Mouse (Mus musculus) hindbrain, postnatal 0 days (tissue): ENCODE measurements at regions not wholly inside any gene's neighbourhood (a gene's known extent, or its start where the extent isn't known, plus 50 kb on each side); places are given as distances from the start of the nearest gene placed in this dataset.

ENCODE experiments used
- ATAC-seq: fragments of 200-750 bp; cut with Nextera tagmentation; 2 replicates; pipeline ENCODE4 v1.8.0; 2017; ENCODE audit warnings: mild to moderate bottlenecking, moderate TSS enrichment, moderate library complexity
- DNase-seq: peaks from one replicate; pipeline ENCODE4 v3.0.0-alpha.2; 2015; ENCODE audit warnings: low spot score
- H3K27ac ChIP-seq: fragments of 300-500 bp; sonication (generic); 2 replicates; pipeline ENCODE4 v1.5.1; 2014; ENCODE audit warnings: mild to moderate bottlenecking
- H3K27me3 ChIP-seq: fragments of 300-500 bp; sonication (generic); 2 replicates; pipeline ENCODE4 v1.6.1; 2014; ENCODE audit warnings: low read length, mixed read lengths; ENCODE audit not compliant: insufficient read depth
- H3K36me3 ChIP-seq: fragments of 300-500 bp; sonication (generic); 2 replicates; pipeline ENCODE4 v1.6.1; 2014; ENCODE audit warnings: low read length, mixed read lengths; ENCODE audit not compliant: insufficient read depth
- H3K4me1 ChIP-seq: fragments of 300-500 bp; sonication (generic); 2 replicates; pipeline ENCODE4 v1.6.1; 2014; ENCODE audit warnings: antibody characterized with exemption, low read length, mixed read lengths; ENCODE audit not compliant: insufficient read depth
- H3K4me2 ChIP-seq: fragments of 300-500 bp; sonication (generic); 2 replicates; pipeline ENCODE4 v1.6.1; 2014; ENCODE audit warnings: low read depth, mild to moderate bottlenecking, low read length, moderate library complexity, mixed read lengths
- H3K4me3 ChIP-seq: fragments of 300-500 bp; sonication (generic); 2 replicates; pipeline ENCODE4 v1.5.1; 2014; ENCODE audit warnings: low read length
- H3K9ac ChIP-seq: fragments of 300-500 bp; sonication (generic); replicated peaks from 2 replicates; pipeline ENCODE4 v1.6.1; 2014; ENCODE audit warnings: mild to moderate bottlenecking, low read length, moderate library complexity, mixed read lengths
- H3K9me3 ChIP-seq: fragments of 300-500 bp; sonication (generic); 2 replicates; pipeline ENCODE4 v1.6.1; 2016; ENCODE audit warnings: low read length, mixed read lengths
- CTCF ChIP-seq: IDR thresholded peaks from 2 replicates; pipeline ENCODE4 v1.5.1; 2016; ENCODE audit warnings: antibody characterized with exemption, control low read depth, low read depth
- WGBS: fragments of 180-500 bp; shearing (Covaris S2); extraction: QIAGEN DNeasy Blood & Tissue Kit; methylation state at CpG from one replicate; pipeline ENCODE4 v1.1.7; 2014; 5-methylcytosine and 5-hydroxymethylcytosine counted together

- Histone ChIP-seq H3K9ac (no peak overlapping the region), H3K27ac (no peak overlapping the region), H3K9me3 (0 out of 2 replicates have a peak, but pooled peaks cover 1% of the 10 kb centered on the region), H3K4me3 (no peak overlapping the region), H3K4me2 (no peak overlapping the region), H3K4me1 (peaks cover 10% of the 10 kb centered on the region; the same call in 1 of the 2 replicates), H3K36me3 (no peaks in the 10 kb centered on the region), H3K27me3 (peaks cover 10% of the 10 kb centered on the region)
- DNase-seq: no peak
- no peak for ATAC-seq
- WGBS: 42% methylated on average over 5 of the region's 5 CpGs
- no peak for TF ChIP-seq CTCF
These were observed 120.4 kb upstream of the 4931429L15Rik start for GRCm38 (mm10) chr9:46440226-46440625.

GRCm38 (mm10) chr9:46434700-46435099, 114.9 kb upstream of the 4931429L15Rik start:
- H3K4me3 ChIP-seq: no peak overlapping the region
- DNase-seq (peak; percentile 32), ATAC-seq (no peak)
- TF ChIP-seq CTCF: no peak
- no peak overlapping the region for H3K27ac ChIP-seq
- 0 out of 2 replicates have a peak, but pooled peaks cover 3% of the 10 kb centered on the region for H3K9me3 ChIP-seq
- no peak overlapping the region for H3K4me2 ChIP-seq
- no peaks in the 10 kb centered on the region for H3K36me3 ChIP-seq
- no peaks in the 10 kb centered on the region for H3K4me1 ChIP-seq
- no peaks in the 10 kb centered on the region; the same call in 1 of the 2 replicates for H3K27me3 ChIP-seq
- no peak overlapping the region for H3K9ac ChIP-seq
- 59% methylated on average over 3 of the region's 3 CpGs for WGBS

DNA sequence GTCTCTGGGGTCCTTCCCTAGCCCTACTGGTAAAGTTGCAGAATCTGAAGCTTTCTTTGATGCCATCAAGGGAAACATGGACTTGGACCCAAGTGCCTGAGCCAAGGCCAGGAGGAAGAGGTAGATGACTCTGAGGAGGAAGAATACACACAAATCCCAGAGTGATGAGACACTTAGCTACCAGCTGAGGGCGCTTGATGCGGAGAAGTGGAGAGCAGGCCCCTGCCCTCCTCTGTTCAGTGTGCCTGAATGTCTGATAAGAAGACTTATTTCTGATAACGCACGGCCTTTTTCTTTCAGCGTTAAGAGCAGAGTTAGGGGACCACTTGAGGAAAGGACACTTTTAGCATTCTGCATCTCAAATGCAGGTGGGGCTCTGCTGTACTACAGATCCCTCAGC, 113.9 kb upstream of the 4931429L15Rik start:
- 83% methylated on average over 5 of the region's 5 CpGs for WGBS
- DNase-seq (no peak), ATAC-seq (no peak)
- TF ChIP-seq CTCF: peak; percentile 35
- H3K9me3 ChIP-seq: 0 out of 2 replicates have a peak, but pooled peaks cover 3% of the 10 kb centered on the region
- no peak overlapping the region for H3K27ac ChIP-seq
- no peaks in the 10 kb centered on the region for H3K36me3 ChIP-seq
- no peak overlapping the region for H3K4me2 ChIP-seq
- H3K4me3 ChIP-seq: no peak overlapping the region
- no peaks in the 10 kb centered on the region for H3K4me1 ChIP-seq
- H3K27me3 ChIP-seq: no peaks in the 10 kb centered on the region; the same call in 1 of the 2 replicates
- H3K9ac ChIP-seq: no peak overlapping the region

GRCm38 (mm10) chr9:46431053-46431452, 111.3 kb upstream of the 4931429L15Rik start:
- H3K9me3 ChIP-seq: 0 out of 2 replicates have a peak, but pooled peaks cover 3% of the 10 kb centered on the region
- no peaks in the 10 kb centered on the region for H3K4me1 ChIP-seq
- no peaks in the 10 kb centered on the region; the same call in 1 of the 2 replicates for H3K27me3 ChIP-seq
- no peak for ATAC-seq
- no peak overlapping the region for H3K9ac ChIP-seq
- DNase-seq: no peak
- no peak overlapping the region for H3K27ac ChIP-seq
- no peak overlapping the region for H3K4me2 ChIP-seq
- H3K4me3 ChIP-seq: no peak overlapping the region
- no peak for TF ChIP-seq CTCF
- 66% methylated on average over 13 of the region's 13 CpGs for WGBS
- no peaks in the 10 kb centered on the region for H3K36me3 ChIP-seq

DNA sequence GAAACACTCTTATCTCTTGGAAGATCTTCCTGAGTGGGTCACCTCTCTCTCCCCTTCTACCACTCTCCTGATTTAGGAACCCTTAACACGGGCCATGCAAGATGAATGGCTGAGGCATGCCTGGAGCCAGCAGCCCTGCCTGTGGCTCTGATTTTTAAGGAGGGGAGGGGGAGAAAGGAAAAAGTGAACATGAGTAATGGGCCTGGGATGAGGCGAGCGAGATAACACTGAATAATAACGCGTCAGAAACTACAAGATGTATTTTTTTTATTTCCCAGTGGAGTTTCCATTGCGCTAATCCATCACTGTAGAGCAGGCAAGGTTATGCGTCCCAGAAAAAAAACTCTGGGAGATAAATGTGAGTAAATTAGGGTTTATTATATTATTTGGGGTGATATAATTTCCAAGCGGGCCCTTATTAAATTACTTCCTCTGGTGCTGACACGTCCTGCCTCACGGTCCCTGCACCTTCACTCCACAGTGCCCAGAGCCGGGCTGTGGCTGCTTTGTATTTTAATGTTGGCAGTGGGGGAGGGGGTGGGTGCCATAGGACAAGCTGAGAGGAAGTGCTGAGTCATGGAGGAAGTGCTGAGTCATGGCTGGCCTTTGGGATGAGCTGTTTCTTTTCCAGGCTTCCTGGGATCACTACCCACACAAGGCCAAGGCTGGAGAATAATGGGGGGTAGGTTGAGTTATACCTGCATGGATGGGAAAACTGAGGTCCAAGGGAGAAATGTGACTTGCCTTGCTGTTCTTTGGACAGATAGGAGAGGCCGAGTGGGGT, 103.6 kb upstream of the 4931429L15Rik start:
- no peak for ATAC-seq
- WGBS: 77% methylated on average over 12 of the region's 12 CpGs
- Histone ChIP-seq H3K4me3 (no peak overlapping the region), H3K9ac (no peak overlapping the region), H3K4me2 (no peak overlapping the region), H3K9me3 (no peaks in the 10 kb centered on the region), H3K4me1 (0 out of 2 replicates have a peak, but pooled peaks cover 7% of the 10 kb centered on the region), H3K36me3 (no peaks in the 10 kb centered on the region), H3K27me3 (no peaks in the 10 kb centered on the region), H3K27ac (no peak overlapping the region)
- TF ChIP-seq CTCF: no peak
- peak; percentile 24 for DNase-seq

GRCm38 (mm10) chr9:46421688-46422274, 102.0 kb upstream of the 4931429L15Rik start:
- Histone ChIP-seq H3K27me3 (no peaks in the 10 kb centered on the region), H3K4me1 (0 out of 2 replicates have a peak, but pooled peaks cover 7% of the 10 kb centered on the region), H3K27ac (no peak overlapping the region), H3K4me3 (no peak overlapping the region), H3K9me3 (no peaks in the 10 kb centered on the region), H3K36me3 (no peaks in the 10 kb centered on the region), H3K4me2 (no peak overlapping the region), H3K9ac (no peak overlapping the region)
- 28% methylated on average over 7 of the region's 7 CpGs for WGBS
- DNase-seq (peak; percentile 10), ATAC-seq (no peak)
- TF ChIP-seq CTCF: no peak
